Mouse (Mus musculus) CH12.LX (cell line): ENCODE data around the gene Stk24. TPM values are rescaled to one million over a fixed set of nuclear protein-coding genes. Genes with fewer than 3 reads are reported as not detected.

ENCODE experiments used
- DNase-seq: peaks from one replicate; pipeline ENCODE4 v3.0.0-alpha.2; 2013; ENCODE audit errors: extremely low read depth
- H3K27ac ChIP-seq: 2 replicates; pipeline ENCODE4 v1.5.1; 2012; ENCODE audit warnings: low read depth, mild to moderate bottlenecking, control low read depth, moderate library complexity; ENCODE audit not compliant: insufficient read depth
- H3K27me3 ChIP-seq: replicated peaks from 2 replicates; pipeline ENCODE3; 2012; ENCODE audit warnings: inconsistent platforms
- H3K36me3 ChIP-seq, 2 experiments: replicated peaks in 1 of 2; 2 replicates each; pipeline versions ENCODE3 to v1.6.1; 2012; ENCODE audit warnings: inconsistent platforms in 1 of 2, low read length in 1 of 2, mild to moderate bottlenecking in 1 of 2, mixed read lengths in 1 of 2, moderate library complexity in 1 of 2; ENCODE audit not compliant: control insufficient read depth in 1 of 2, insufficient read depth in 1 of 2
- H3K4me1 ChIP-seq, 2 experiments: 2 replicates each; pipeline ENCODE4 v1.6.1; 2012; ENCODE audit warnings: inconsistent platforms in 1 of 2, moderate library complexity in 1 of 2; ENCODE audit not compliant: insufficient read depth in 2 of 2, control insufficient read depth in 1 of 2
- H3K4me2 ChIP-seq: 2 replicates; pipeline ENCODE4 v1.6.1; 2012; ENCODE audit warnings: low read depth, mild to moderate bottlenecking, control low read depth; ENCODE audit not compliant: poor library complexity, insufficient read depth, severe bottlenecking
- H3K4me3 ChIP-seq, 3 experiments: fragments of 150-350 bp in 1 of 3; sonication (generic) in 1 of 3; replicated peaks in 1 of 3; 2 replicates each; pipeline versions ENCODE3 to v1.5.1; 2011 to 2012; ENCODE audit warnings: low read depth in 2 of 3, low read length in 2 of 3, mild to moderate bottlenecking in 2 of 3, moderate library complexity in 2 of 3, control low read depth in 1 of 3, improper control_type of control experiment in 1 of 3, inconsistent platforms in 1 of 3, mixed read lengths in 1 of 3; ENCODE audit not compliant: poor library complexity in 1 of 3
- H3K79me2 ChIP-seq: replicated peaks from 2 replicates; pipeline ENCODE4 v1.6.1; 2012; ENCODE audit warnings: mild to moderate bottlenecking, moderate library complexity; ENCODE audit not compliant: control insufficient read depth, poor library complexity, insufficient read depth, severe bottlenecking; ENCODE audit errors: extremely low read depth
- H3K9ac ChIP-seq: 2 replicates; pipeline ENCODE4 v1.6.1; 2012; ENCODE audit warnings: low read depth, mild to moderate bottlenecking, control low read depth, moderate library complexity; ENCODE audit not compliant: insufficient read depth
- H3K9me3 ChIP-seq: replicated peaks from 2 replicates; pipeline ENCODE3; 2012; ENCODE audit warnings: low read length, inconsistent platforms, mixed read lengths
- BHLHE40 ChIP-seq: IDR thresholded peaks from 2 replicates; pipeline ENCODE4 v1.6.1; 2011; ENCODE audit warnings: mild to moderate bottlenecking, low read depth, low read length, improper control_type of control experiment
- CTCF ChIP-seq, 2 experiments: IDR thresholded peaks in 1 of 2; conservative IDR thresholded peaks in 1 of 2; 2 replicates each; pipeline ENCODE4 v1.5.1; 2011 to 2012; ENCODE audit warnings: low read depth in 2 of 2, low read length in 2 of 2, improper control_type of control experiment in 1 of 2, inconsistent platforms in 1 of 2, mild to moderate bottlenecking in 1 of 2, moderate library complexity in 1 of 2
- E2F4 ChIP-seq: IDR thresholded peaks from 2 replicates; pipeline ENCODE4 v1.6.1; 2011; ENCODE audit warnings: low read depth, low read length, improper control_type of control experiment; ENCODE audit not compliant: insufficient replicate concordance
- ETS1 ChIP-seq: conservative IDR thresholded peaks from 2 replicates; pipeline ENCODE4 v1.6.1; 2012; ENCODE audit warnings: low read depth, mild to moderate bottlenecking, inconsistent platforms, low read length, improper control_type of control experiment, moderate library complexity
- GABPA ChIP-seq: IDR thresholded peaks from 2 replicates; pipeline ENCODE4 v1.6.1; 2012; ENCODE audit warnings: low read depth, low read length, improper control_type of control experiment, inconsistent platforms; ENCODE audit not compliant: insufficient replicate concordance
- MAFK ChIP-seq: IDR thresholded peaks from 2 replicates; pipeline ENCODE4 v1.6.1; 2011; ENCODE audit warnings: low read length, improper control_type of control experiment; ENCODE audit not compliant: insufficient replicate concordance
- MAX ChIP-seq: IDR thresholded peaks from 2 replicates; pipeline ENCODE4 v1.6.1; 2011; ENCODE audit warnings: low read length, improper control_type of control experiment
- MEF2A ChIP-seq: IDR thresholded peaks from 2 replicates; pipeline ENCODE4 v1.6.1; 2014; ENCODE audit warnings: low read depth, mild to moderate bottlenecking, inconsistent platforms, low read length, improper control_type of control experiment, borderline replicate concordance
- MXI1 ChIP-seq: IDR thresholded peaks from 2 replicates; pipeline ENCODE4 v1.6.1; 2011; ENCODE audit warnings: mild to moderate bottlenecking, low read depth, low read length, improper control_type of control experiment
- NRF1 ChIP-seq: IDR thresholded peaks from 2 replicates; pipeline ENCODE4 v1.6.1; 2014; ENCODE audit warnings: low read depth, mild to moderate bottlenecking, inconsistent platforms, low read length, improper control_type of control experiment, moderate library complexity
- PAX5 ChIP-seq: IDR thresholded peaks from 2 replicates; pipeline ENCODE4 v1.6.1; 2012; ENCODE audit warnings: low read length, inconsistent platforms, mixed read lengths
- RCOR1 ChIP-seq: conservative IDR thresholded peaks from 2 replicates; pipeline ENCODE4 v1.6.1; 2012; ENCODE audit warnings: low read depth, mild to moderate bottlenecking, inconsistent platforms, low read length, improper control_type of control experiment
- SIN3A ChIP-seq: IDR thresholded peaks from 2 replicates; pipeline ENCODE4 v1.6.1; 2012; ENCODE audit warnings: low read length, improper control_type of control experiment, inconsistent platforms
- SMC3 ChIP-seq: IDR thresholded peaks from 2 replicates; pipeline ENCODE4 v1.6.1; 2011; ENCODE audit warnings: low read depth, low read length, improper control_type of control experiment
- TCF12 ChIP-seq: IDR thresholded peaks from 2 replicates; pipeline ENCODE4 v1.6.1; 2014; ENCODE audit warnings: low read depth, mild to moderate bottlenecking, inconsistent platforms, low read length, improper control_type of control experiment
- ZKSCAN1 ChIP-seq: IDR thresholded peaks from 2 replicates; pipeline ENCODE4 v1.6.1; 2012; ENCODE audit warnings: low read depth, inconsistent platforms, low read length, improper control_type of control experiment, borderline replicate concordance
- ZMIZ1 ChIP-seq: IDR thresholded peaks from 2 replicates; pipeline ENCODE4 v1.6.1; 2012; ENCODE audit warnings: low read depth, mild to moderate bottlenecking, inconsistent platforms, low read length, improper control_type of control experiment
- dilution Hi-C: fragments of 300-500 bp; cut with MboI; formaldehyde crosslinking; loops from 2 replicates; pipeline ENCODE4 v1.14.3; 2020; ENCODE audit warnings: low sequenced_read_pairs; ENCODE audit not compliant: extremely low pct_unique_long_range_greater_than_20kb, extremely low pct_ligation_motif_present
- in situ Hi-C: fragments of 300-500 bp; cut with MboI; formaldehyde crosslinking; loops from 3 replicates; pipeline ENCODE4 v1.14.3; 2019; ENCODE audit warnings: low sequenced_read_pairs, low pct_ligation_motif_present, low pct_unique_long_range_greater_than_20kb, mixed read lengths
- polyA plus RNA-seq: library from polyadenylated mRNA; unstranded; fragments of >175 nt; gene quantifications from 2 replicates; pipeline ENCODE4 v1.2.1, GENCODE M21; 2012; ENCODE audit warnings: low read depth; ENCODE audit not compliant: insufficient read length
- total RNA-seq, 2 experiments: library from RNA; depleted of rRNA; stranded (reverse); fragments of 300-350 nt in 1 of 2; fragments of >200 nt in 1 of 2; gene quantifications; 2 replicates each; pipeline ENCODE4 v1.2.3; 2012 to 2014

The Stk24 gene
- total and polyA plus RNA-seq, 3 experiments: 35.5 to 96.7 (median 52.7) TPM

- peak overlapping the region; percentile 55; the same call in 1 of the 2 replicates for H3K9ac ChIP-seq
- H3K4me1 ChIP-seq: peaks cover 49 to 85% of the 10 kb centered on the region in 2 experiments
- H3K36me3 ChIP-seq: peaks cover 0 to 23% of the 10 kb centered on the region in 2 experiments
- DNase-seq: no peak
- peaks cover 76% of the 10 kb centered on the region for H3K79me2 ChIP-seq
- H3K27me3 ChIP-seq: no peaks in the 10 kb centered on the region
- H3K4me2 ChIP-seq: peak overlapping the region; percentile 53
- H3K4me3 ChIP-seq: no peak overlapping the region
- in situ Hi-C loops: no loop called here
- H3K9me3 ChIP-seq: no peaks in the 10 kb centered on the region
- dilution Hi-C loops: no loop called here
- H3K27ac ChIP-seq: peak overlapping the region; percentile 95
- TF ChIP-seq BHLHE40 (0 out of 2 replicates have a peak, but pooled peaks have one; percentile 21), MAX (no peak), CTCF (conservative IDR thresholded peaks at IDR 0.05 in 1 of 2, IDR thresholded peaks at IDR 0.05 in 1 of 2; ENCODE audit: low read depth in 2 of 2, low read length in 2 of 2) (no peak), RCOR1 (no peak), ETS1 (no peak; the same call in 1 of the 2 replicates), TCF12 (peak; percentile 33; the same call in 1 of the 2 replicates), MEF2A (no peak), SIN3A (0 out of 2 replicates have a peak, but pooled peaks have one; percentile 23), PAX5 (no peak)
These were observed 57.7 kb downstream of the Stk24 start for GRCm38 (mm10) chr14:121322150-121322549.

DNA sequence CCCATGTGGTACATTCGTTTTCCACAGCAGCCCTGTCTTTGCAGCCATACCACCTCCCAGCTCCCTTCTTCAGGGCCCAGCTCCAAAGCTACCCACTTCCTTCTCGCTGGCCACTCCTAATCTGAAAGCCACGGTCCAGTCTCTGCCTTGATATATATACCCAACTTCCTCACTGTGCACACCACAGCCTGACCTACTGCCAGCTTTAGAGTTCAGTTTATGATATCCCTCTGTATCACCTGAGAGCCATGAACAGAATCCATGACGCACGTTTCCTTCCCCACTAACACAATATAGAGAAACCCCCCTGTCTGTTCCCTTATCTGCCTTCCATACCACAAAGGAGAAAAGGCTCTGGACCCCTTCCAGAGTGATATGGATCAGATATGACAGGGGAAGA, 61.4 kb downstream of the Stk24 start:
- Histone ChIP-seq H3K79me2 (peaks cover 78% of the 10 kb centered on the region), H3K4me3 (no peak overlapping the region), H3K36me3 (peaks cover 3 to 47% of the 10 kb centered on the region in 2 experiments), H3K4me1 (peaks cover 36 to 85% of the 10 kb centered on the region in 2 experiments), H3K27me3 (no peaks in the 10 kb centered on the region), H3K9ac (no peak overlapping the region), H3K27ac (no peak overlapping the region), H3K4me2 (no peak overlapping the region), H3K9me3 (no peaks in the 10 kb centered on the region)
- in situ Hi-C loops: no loop called here
- TF ChIP-seq SIN3A (no peak), SMC3 (no peak), RCOR1 (no peak), NRF1 (no peak), ZMIZ1 (no peak), E2F4 (no peak), MXI1 (no peak), ZKSCAN1 (no peak), MAFK (no peak), GABPA (no peak)
- dilution Hi-C loops: no loop called here
- no peak for DNase-seq
